Mouse (Mus musculus): Measurements from ENCODE around the gene Hmg20b. TPM values are rescaled to one million over a fixed set of nuclear protein-coding genes. Genes with fewer than 3 reads are reported as not detected.

The Hmg20b gene
- polyA plus RNA-seq (2011; ENCODE audit: insufficient read depth, insufficient read length, low read depth, missing spikeins) = 51.8 and 57.3 TPM in 2 replicates

GRCm38 (mm10) chr10:81350351-81351063 lies at the start of gene Hmg20b:
Hmg20b (minus strand) TSS chr10:81350480.
- Histone ChIP-seq H3K4me1 (ENCODE audit: control insufficient read depth, insufficient read depth, low read length) (peaks cover 4% of the 10 kb centered on the region), H3K4me3 (ENCODE audit: low read depth, low read length) (peak within 1 kb of the TSS; percentile 98), H3K36me3 (ENCODE audit: control insufficient read depth, insufficient read depth, low read length, poor library complexity, severe bottlenecking) (0 out of 2 replicates have a peak, but pooled peaks cover 3% of the 10 kb centered on the region), H3K9me3 (replicated peaks; ENCODE audit: control insufficient read depth, insufficient read depth, low read length, poor library complexity, severe bottlenecking) (no peaks in the 10 kb centered on the region), H3K27ac (ENCODE audit: insufficient read depth, low read length) (peak within 1 kb of the TSS; percentile 88), H3K27me3 (ENCODE audit: control insufficient read depth, insufficient read depth, low read length, poor library complexity, severe bottlenecking) (no peaks in the 10 kb centered on the region), H3K9ac (ENCODE audit: low read depth, poor library complexity, severe bottlenecking) (peak within 1 kb of the TSS; percentile 88)
- TF ChIP-seq POLR2A (IDR thresholded peaks at IDR 0.05; ENCODE audit: insufficient read depth, low read length) = no peak
- 0 out of 2 replicates have a peak, but pooled peaks have one; percentile 4 for TF ChIP-seq EP300 (IDR thresholded peaks at IDR 0.05; ENCODE audit: insufficient read depth, low read depth, low read length)
- peak; percentile 76 for TF ChIP-seq CTCF (IDR thresholded peaks at IDR 0.05; ENCODE audit: low read depth, low read length)

GRCm38 (mm10) chr10:81399798-81400308 lies 49.6 kb upstream of the Hmg20b start:
- H3K9me3 ChIP-seq (replicated peaks; ENCODE audit: control insufficient read depth, insufficient read depth, low read length, poor library complexity, severe bottlenecking) = no peaks in the 10 kb centered on the region
- H3K4me3 ChIP-seq (ENCODE audit: low read depth, low read length) = peak overlapping the region; percentile 35
- H3K9ac ChIP-seq (ENCODE audit: low read depth, poor library complexity, severe bottlenecking) = peak overlapping the region; percentile 39
- no peak for TF ChIP-seq POLR2A (IDR thresholded peaks at IDR 0.05; ENCODE audit: insufficient read depth, low read length)
- peaks cover 6% of the 10 kb centered on the region for H3K4me1 ChIP-seq (ENCODE audit: control insufficient read depth, insufficient read depth, low read length)
- no peak overlapping the region for H3K27ac ChIP-seq (ENCODE audit: insufficient read depth, low read length)
- no peaks in the 10 kb centered on the region for H3K27me3 ChIP-seq (ENCODE audit: control insufficient read depth, insufficient read depth, low read length, poor library complexity, severe bottlenecking)
- H3K36me3 ChIP-seq (ENCODE audit: control insufficient read depth, insufficient read depth, low read length, poor library complexity, severe bottlenecking) = no peaks in the 10 kb centered on the region

GRCm38 (mm10) chr10:81399296-81399695 lies 49.0 kb upstream of the Hmg20b start:
- TF ChIP-seq CTCF (IDR thresholded peaks at IDR 0.05; ENCODE audit: low read depth, low read length) (no peak), EP300 (IDR thresholded peaks at IDR 0.05; ENCODE audit: insufficient read depth, low read depth, low read length) (no peak), POLR2A (IDR thresholded peaks at IDR 0.05; ENCODE audit: insufficient read depth, low read length) (no peak)
- H3K36me3 ChIP-seq (ENCODE audit: control insufficient read depth, insufficient read depth, low read length, poor library complexity, severe bottlenecking) = no peaks in the 10 kb centered on the region
- H3K9me3 ChIP-seq (replicated peaks; ENCODE audit: control insufficient read depth, insufficient read depth, low read length, poor library complexity, severe bottlenecking) = no peaks in the 10 kb centered on the region
- no peaks in the 10 kb centered on the region for H3K27me3 ChIP-seq (ENCODE audit: control insufficient read depth, insufficient read depth, low read length, poor library complexity, severe bottlenecking)
- H3K4me1 ChIP-seq (ENCODE audit: control insufficient read depth, insufficient read depth, low read length) = peaks cover 6% of the 10 kb centered on the region
- H3K4me3 ChIP-seq (ENCODE audit: low read depth, low read length) = no peak overlapping the region
- no peak overlapping the region for H3K9ac ChIP-seq (ENCODE audit: low read depth, poor library complexity, severe bottlenecking)
- no peak overlapping the region for H3K27ac ChIP-seq (ENCODE audit: insufficient read depth, low read length)

GRCm38 (mm10) chr10:81396749-81397148 lies 46.5 kb upstream of the Hmg20b start:
- TF ChIP-seq POLR2A (IDR thresholded peaks at IDR 0.05; ENCODE audit: insufficient read depth, low read length) (no peak), EP300 (IDR thresholded peaks at IDR 0.05; ENCODE audit: insufficient read depth, low read depth, low read length) (no peak), CTCF (IDR thresholded peaks at IDR 0.05; ENCODE audit: low read depth, low read length) (no peak)
- Histone ChIP-seq H3K9ac (ENCODE audit: low read depth, poor library complexity, severe bottlenecking) (no peak overlapping the region), H3K4me1 (ENCODE audit: control insufficient read depth, insufficient read depth, low read length) (peaks cover 3% of the 10 kb centered on the region), H3K27me3 (ENCODE audit: control insufficient read depth, insufficient read depth, low read length, poor library complexity, severe bottlenecking) (no peaks in the 10 kb centered on the region), H3K36me3 (ENCODE audit: control insufficient read depth, insufficient read depth, low read length, poor library complexity, severe bottlenecking) (no peaks in the 10 kb centered on the region), H3K27ac (ENCODE audit: insufficient read depth, low read length) (no peak overlapping the region), H3K9me3 (replicated peaks; ENCODE audit: control insufficient read depth, insufficient read depth, low read length, poor library complexity, severe bottlenecking) (no peaks in the 10 kb centered on the region), H3K4me3 (ENCODE audit: low read depth, low read length) (no peak overlapping the region)

- TF ChIP-seq POLR2A (IDR thresholded peaks at IDR 0.05; ENCODE audit: insufficient read depth, low read length) (no peak), EP300 (IDR thresholded peaks at IDR 0.05; ENCODE audit: insufficient read depth, low read depth, low read length) (no peak), CTCF (IDR thresholded peaks at IDR 0.05; ENCODE audit: low read depth, low read length) (no peak)
- no peaks in the 10 kb centered on the region for H3K9me3 ChIP-seq (replicated peaks; ENCODE audit: control insufficient read depth, insufficient read depth, low read length, poor library complexity, severe bottlenecking)
- H3K4me1 ChIP-seq (ENCODE audit: control insufficient read depth, insufficient read depth, low read length) = peaks cover 3% of the 10 kb centered on the region
- no peaks in the 10 kb centered on the region for H3K27me3 ChIP-seq (ENCODE audit: control insufficient read depth, insufficient read depth, low read length, poor library complexity, severe bottlenecking)
- H3K4me3 ChIP-seq (ENCODE audit: low read depth, low read length) = no peak overlapping the region
- H3K27ac ChIP-seq (ENCODE audit: insufficient read depth, low read length) = no peak overlapping the region
- no peaks in the 10 kb centered on the region for H3K36me3 ChIP-seq (ENCODE audit: control insufficient read depth, insufficient read depth, low read length, poor library complexity, severe bottlenecking)
- H3K9ac ChIP-seq (ENCODE audit: low read depth, poor library complexity, severe bottlenecking) = no peak overlapping the region
These were observed 45.6 kb upstream of the Hmg20b start for GRCm38 (mm10) chr10:81395865-81396264.

GRCm38 (mm10) chr10:81395127-81395526 lies 44.8 kb upstream of the Hmg20b start:
- no peak overlapping the region for H3K4me3 ChIP-seq (ENCODE audit: low read depth, low read length)
- no peak for TF ChIP-seq EP300 (IDR thresholded peaks at IDR 0.05; ENCODE audit: insufficient read depth, low read depth, low read length)
- TF ChIP-seq CTCF (IDR thresholded peaks at IDR 0.05; ENCODE audit: low read depth, low read length) = peak; percentile 95
- TF ChIP-seq POLR2A (IDR thresholded peaks at IDR 0.05; ENCODE audit: insufficient read depth, low read length) = no peak
- H3K4me1 ChIP-seq (ENCODE audit: control insufficient read depth, insufficient read depth, low read length) = peaks cover 3% of the 10 kb centered on the region
- no peak overlapping the region for H3K9ac ChIP-seq (ENCODE audit: low read depth, poor library complexity, severe bottlenecking)
- H3K27ac ChIP-seq (ENCODE audit: insufficient read depth, low read length) = no peak overlapping the region
- H3K27me3 ChIP-seq (ENCODE audit: control insufficient read depth, insufficient read depth, low read length, poor library complexity, severe bottlenecking) = no peaks in the 10 kb centered on the region
- H3K36me3 ChIP-seq (ENCODE audit: control insufficient read depth, insufficient read depth, low read length, poor library complexity, severe bottlenecking) = no peaks in the 10 kb centered on the region
- H3K9me3 ChIP-seq (replicated peaks; ENCODE audit: control insufficient read depth, insufficient read depth, low read length, poor library complexity, severe bottlenecking) = no peaks in the 10 kb centered on the region

Measured in ES-Bruce4 (cell line).